Mouse (Mus musculus): Measurements from ENCODE around the gene Ago4.
A peak's percentile ranks its signal among the peaks of the same experiment; 100 is the strongest.
"Not testable (repeated sequence)": the region's sequence is repeated elsewhere in the genome, so short reads cannot be mapped to it uniquely, and the experiment has no call there.

Gene Ago4

GRCm38 (mm10) chr4:126532827-126533728 lies at the start of gene Ago4:
Gene Ago4 (minus strand): TSS chr4:126533472.
- DNase-seq, result peak; percentile 58

- no peak for DNase-seq
These were observed 45.8 kb upstream of the Ago4 start for GRCm38 (mm10) chr4:126579077-126579476.

- no peak for DNase-seq
These were observed 44.6 kb upstream of the Ago4 start for GRCm38 (mm10) chr4:126577920-126578319.

- peak; percentile 51 for DNase-seq
These were observed 43.0 kb upstream of the Ago4 start for GRCm38 (mm10) chr4:126576281-126576680.

- no peak for DNase-seq
These were observed 36.5 kb upstream of the Ago4 start for GRCm38 (mm10) chr4:126569783-126570182.

GRCm38 (mm10) chr4:126567243-126567642 lies 34.0 kb upstream of the Ago4 start:
- DNase-seq, result no peak

GRCm38 (mm10) chr4:126563798-126564197 lies 30.5 kb upstream of the Ago4 start:
- no peak for DNase-seq

GRCm38 (mm10) chr4:126556809-126557711 lies 23.8 kb upstream of the Ago4 start, which contains the start of gene Clspn:
Gene Clspn (plus strand): TSS chr4:126556935.
- DNase-seq, result peak; percentile 80

- no peak for DNase-seq
These were observed 21.2 kb upstream of the Ago4 start for GRCm38 (mm10) chr4:126554462-126554861.

- no peak for DNase-seq
These were observed 20.4 kb upstream of the Ago4 start for GRCm38 (mm10) chr4:126553685-126554084.

GRCm38 (mm10) chr4:126553105-126553504 lies 19.8 kb upstream of the Ago4 start:
- peak; percentile 50 for DNase-seq

- DNase-seq, result no peak
These were observed 18.9 kb upstream of the Ago4 start for GRCm38 (mm10) chr4:126552136-126552535.

GRCm38 (mm10) chr4:126546183-126546582 lies 12.9 kb upstream of the Ago4 start:
- no peak for DNase-seq

GRCm38 (mm10) chr4:126545703-126546102 lies 12.4 kb upstream of the Ago4 start:
- DNase-seq, result no peak

- DNase-seq, result no peak
These were observed 11.7 kb upstream of the Ago4 start for GRCm38 (mm10) chr4:126545016-126545415.

- DNase-seq, result no peak
These were observed 9.6 kb upstream of the Ago4 start for GRCm38 (mm10) chr4:126542838-126543237.

- DNase-seq, result no peak
These were observed 7.3 kb upstream of the Ago4 start for GRCm38 (mm10) chr4:126540487-126541071.

GRCm38 (mm10) chr4:126536865-126537264 lies 3.6 kb upstream of the Ago4 start:
- no peak for DNase-seq

GRCm38 (mm10) chr4:126535631-126536030 lies 2.4 kb upstream of the Ago4 start:
- DNase-seq, result not testable (repeated sequence)

- DNase-seq, result no peak
These were observed 428 bp upstream of the Ago4 start for GRCm38 (mm10) chr4:126533729-126534070.

GRCm38 (mm10) chr4:126532292-126532691 lies 980 bp downstream of the Ago4 start:
- no peak for DNase-seq

GRCm38 (mm10) chr4:126526828-126527227 lies 6.4 kb downstream of the Ago4 start:
- DNase-seq, result no peak

- DNase-seq, result no peak
These were observed 7.1 kb downstream of the Ago4 start for GRCm38 (mm10) chr4:126526164-126526563.
